Mouse (Mus musculus): ENCODE measurements around the gene Prickle1.
A peak's percentile ranks its signal among the peaks of the same experiment; 100 is the strongest.

Prickle1 gene

DNA sequence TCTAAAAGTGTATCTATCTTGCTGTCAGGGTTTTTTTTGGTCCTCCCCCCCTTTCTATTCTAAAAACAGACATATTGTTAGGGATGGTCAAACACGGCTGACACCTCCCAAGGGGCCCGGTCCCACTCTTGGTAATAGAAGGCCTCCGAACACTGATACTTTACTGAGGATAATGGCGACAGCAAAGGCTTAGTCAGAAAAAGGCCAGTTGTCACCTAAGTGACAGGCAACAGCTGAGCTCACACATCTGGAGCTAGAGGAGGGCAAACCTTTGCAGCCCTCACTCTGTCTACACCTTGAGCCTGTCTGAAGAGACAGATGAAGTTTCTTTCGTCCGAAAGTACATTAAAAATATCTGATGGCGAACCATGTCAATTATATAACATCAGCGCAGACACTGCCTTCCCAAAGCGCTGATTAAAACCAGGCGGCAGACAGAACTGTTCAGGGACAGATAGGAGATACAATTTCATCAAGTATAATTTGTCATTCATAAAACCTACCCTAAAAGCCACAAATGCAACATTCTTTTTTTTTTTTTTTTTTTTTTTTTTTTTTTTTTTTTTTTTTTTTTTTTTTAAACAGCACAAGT lies 1.3 kb downstream of the Prickle1 start:
- no peak for DNase-seq

- no peak for DNase-seq
These were observed 3.1 kb downstream of the Prickle1 start for GRCm38 (mm10) chr15:93592596-93592995.

- no peak for DNase-seq
These were observed 3.8 kb downstream of the Prickle1 start for GRCm38 (mm10) chr15:93591831-93592321.

DNA sequence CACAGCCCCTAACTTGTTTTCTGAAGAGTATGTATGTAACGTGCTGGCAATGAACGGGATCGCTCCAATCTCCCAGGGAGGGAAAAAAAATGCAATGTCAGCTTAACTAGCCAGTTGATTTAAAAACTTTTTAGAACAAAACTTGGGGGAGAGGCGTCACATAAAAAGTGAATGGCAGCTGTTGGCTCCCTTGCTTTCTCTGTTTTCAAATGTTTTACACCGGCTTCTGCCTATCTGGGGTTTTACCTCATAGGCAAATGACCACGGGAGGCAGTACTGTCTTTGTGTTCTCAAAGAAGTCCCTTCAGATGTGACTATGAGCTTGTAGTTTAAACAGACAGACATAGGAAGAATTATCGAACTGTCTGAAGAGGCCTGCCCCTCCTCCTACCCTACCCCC lies 4.3 kb downstream of the Prickle1 start:
- DNase-seq, result no peak

GRCm38 (mm10) chr15:93588401-93588800 lies 7.3 kb downstream of the Prickle1 start:
- no peak for DNase-seq

GRCm38 (mm10) chr15:93587660-93588059 lies 8.0 kb downstream of the Prickle1 start:
- DNase-seq, result no peak

DNA sequence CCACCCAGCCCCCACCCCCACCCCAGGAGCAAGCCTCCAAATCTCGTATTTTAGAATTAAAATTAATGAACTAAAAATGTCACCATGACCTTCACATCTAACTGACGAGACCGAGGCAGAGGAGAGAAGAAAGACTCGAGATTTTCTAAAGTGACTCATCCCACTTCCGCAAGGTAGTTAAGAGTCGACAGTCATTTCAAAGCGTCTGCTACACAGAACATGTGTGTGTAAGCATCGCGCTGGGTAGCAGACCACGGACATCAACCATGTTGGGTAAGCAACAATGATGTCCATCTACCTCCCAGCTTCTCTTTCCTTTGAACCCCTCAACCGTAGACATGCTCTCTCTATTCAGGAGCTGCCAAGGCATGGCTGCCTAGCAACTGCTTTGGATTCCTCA lies 12.6 kb downstream of the Prickle1 start:
- DNase-seq, result no peak

DNA sequence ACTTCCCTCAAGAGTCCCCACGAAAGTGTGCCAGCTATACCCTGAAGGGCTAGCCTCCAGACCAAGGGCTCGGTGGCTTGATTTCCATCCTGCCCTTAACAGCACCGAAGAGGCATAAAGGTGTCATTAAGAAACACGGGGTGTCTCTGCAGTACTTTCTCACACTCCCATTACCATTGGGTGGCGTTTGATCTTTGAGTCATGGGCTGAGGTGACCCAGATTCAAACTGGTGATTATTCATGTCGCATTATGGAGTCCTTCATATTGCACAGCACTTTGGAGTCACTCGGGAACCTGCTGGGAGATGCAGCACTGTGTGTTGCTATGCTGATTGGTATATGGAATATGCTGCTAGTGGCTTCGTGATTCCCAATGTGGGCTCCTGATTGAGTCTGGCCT lies 14.0 kb downstream of the Prickle1 start:
- DNase-seq, result no peak

- DNase-seq, result peak; percentile 48
These were observed 15.8 kb downstream of the Prickle1 start for GRCm38 (mm10) chr15:93579899-93580298.

GRCm38 (mm10) chr15:93579100-93579499 lies 16.6 kb downstream of the Prickle1 start:
- peak; percentile 61 for DNase-seq

DNA sequence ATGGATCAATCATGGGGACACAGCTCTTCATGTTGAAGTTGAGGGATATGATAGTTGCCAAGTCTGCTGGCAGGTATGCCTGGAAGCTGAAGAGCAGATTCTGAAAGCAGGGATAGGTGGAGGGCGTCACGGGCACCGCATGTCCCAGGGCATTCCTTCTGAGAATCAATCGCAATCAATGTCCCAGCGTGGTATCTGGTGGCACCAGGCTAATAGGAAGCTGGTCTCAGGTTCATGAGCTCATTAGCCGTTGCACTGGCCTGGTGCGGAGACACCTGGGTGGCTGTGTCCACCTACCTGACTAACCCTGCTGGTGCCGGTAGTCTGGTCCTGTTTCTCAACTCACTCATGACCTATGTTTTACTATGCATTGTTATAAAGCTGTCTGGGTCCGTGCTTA lies 19.3 kb downstream of the Prickle1 start:
- DNase-seq, result no peak

- peak; percentile 95 for DNase-seq
These were observed 19.8 kb downstream of the Prickle1 start for GRCm38 (mm10) chr15:93575884-93576283.

DNA sequence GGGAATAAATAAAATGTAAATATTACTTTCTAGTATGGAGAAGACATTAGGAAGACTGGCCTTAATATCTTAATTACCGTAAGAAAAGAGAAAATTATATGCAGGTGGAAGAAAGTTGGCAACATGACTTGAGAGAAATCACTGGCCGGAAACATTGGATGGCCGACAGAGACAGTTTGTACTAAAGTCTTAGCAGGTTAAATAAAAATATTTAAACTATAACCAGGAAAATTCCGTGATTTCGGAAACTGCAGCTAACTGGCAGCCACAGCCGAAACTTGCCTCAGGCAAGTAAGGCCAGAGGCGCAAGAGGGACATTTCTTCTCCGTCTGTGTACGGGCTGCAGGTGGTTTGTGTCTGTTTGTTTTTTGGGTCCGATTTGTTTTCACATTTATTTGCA lies 22.8 kb downstream of the Prickle1 start:
- peak; percentile 60 for DNase-seq

DNA sequence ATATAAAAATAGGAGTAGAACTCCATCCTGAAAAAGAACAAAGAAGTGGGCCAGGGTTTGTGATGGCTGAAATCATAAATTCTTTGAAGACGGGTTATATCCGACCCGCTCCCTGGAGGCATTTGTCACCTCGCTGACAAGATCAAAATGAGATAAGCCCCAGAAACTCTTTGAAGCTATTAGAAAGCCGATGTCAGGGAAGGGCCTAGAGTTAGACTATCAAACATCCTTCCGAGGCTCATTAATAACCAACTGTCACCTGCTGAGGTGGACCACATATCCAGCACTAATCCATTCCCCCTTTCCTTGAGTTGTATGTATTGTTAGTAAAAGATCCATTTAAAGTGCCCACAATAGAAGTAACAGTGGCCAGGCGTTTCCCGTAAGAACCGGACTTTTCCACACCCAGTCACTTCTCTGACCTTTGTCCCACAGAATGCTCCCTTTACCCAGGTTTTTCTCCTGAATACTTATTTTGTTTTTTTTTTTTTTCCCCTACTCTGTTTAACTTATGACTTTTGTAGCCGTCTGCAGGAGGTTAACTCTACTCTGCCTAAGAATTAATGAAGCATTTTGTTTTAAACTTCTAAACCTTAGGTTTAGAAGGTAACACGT lies 24.7 kb downstream of the Prickle1 start:
- peak; percentile 59 for DNase-seq

DNA sequence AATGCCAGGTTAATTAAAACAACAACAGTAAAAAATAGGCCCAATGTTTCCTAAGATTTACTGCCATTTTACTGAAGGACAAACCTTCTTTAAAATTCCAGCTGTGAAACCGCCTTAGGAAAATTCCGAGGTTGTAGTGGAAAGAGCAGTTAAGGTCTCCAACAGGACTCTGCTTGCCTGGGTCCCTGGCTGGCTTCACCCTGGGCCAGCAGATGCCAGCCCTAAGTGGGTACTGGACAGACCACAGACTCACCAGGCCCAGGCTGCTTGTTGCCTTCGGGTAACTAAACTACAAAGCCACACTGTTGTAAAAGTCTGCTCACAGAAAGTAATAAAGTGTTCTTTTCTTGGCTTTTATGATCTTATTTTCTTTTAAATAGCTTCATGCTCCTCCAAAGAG lies 26.8 kb downstream of the Prickle1 start:
- no peak for DNase-seq

DNA sequence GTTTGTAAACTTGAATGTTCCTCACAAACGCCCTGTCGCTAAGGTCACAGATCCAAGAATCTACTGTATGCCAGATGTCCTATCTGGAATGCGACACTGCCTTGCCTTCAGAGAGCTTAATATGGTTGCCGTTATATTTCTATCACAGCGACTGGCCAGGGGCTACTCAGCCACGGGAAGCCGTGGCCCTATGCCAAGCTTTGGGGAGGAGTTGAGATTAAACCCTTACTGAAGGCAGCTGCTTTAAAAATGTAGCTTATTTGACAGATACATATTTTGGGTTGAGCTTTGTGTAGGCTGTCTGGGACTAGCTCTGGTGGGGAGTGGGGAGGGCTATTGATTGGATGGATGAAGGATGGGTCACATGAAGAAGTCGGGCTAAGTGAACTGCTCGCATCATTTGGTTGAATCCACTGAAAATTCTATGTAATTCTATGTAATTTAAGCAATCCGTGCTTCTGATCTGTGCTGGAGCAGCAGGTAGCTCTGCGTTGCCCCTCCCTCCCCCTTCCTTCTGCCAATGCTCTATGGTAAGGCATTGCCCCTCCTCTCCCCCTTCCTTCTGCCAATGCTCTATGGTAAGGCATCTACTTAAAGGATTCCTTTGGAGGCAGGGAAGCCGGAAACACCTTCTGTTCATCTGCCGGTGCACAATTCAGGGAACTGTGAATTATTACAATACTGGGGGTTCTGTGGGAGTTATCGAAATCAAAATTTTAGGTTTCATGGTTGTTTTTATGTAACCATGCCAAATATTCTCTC lies 28.0 kb downstream of the Prickle1 start:
- DNase-seq, result no peak

DNA sequence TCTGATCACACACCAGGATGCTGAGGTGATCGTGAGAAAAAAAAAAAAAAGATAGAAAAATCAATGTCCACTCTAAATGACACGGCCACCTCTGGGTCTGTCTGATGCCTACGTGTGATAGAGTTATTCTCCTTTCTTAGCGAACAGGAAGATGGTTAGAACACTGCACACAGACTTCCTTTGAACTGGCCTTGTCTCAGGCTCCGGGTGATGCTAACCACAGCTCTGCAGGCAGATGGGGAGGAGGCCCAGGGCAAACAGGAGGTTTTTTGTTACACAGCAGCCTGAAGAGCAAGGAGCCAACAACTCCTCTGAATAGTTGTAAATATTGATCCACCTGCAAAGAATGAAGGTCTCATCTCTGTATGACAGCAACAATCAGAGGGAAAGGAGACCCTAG lies 32.2 kb downstream of the Prickle1 start:
- DNase-seq, result no peak

- DNase-seq, result no peak
These were observed 34.2 kb downstream of the Prickle1 start for GRCm38 (mm10) chr15:93561540-93561939.

- DNase-seq, result no peak
These were observed 37.3 kb downstream of the Prickle1 start for GRCm38 (mm10) chr15:93558421-93558820.

DNA sequence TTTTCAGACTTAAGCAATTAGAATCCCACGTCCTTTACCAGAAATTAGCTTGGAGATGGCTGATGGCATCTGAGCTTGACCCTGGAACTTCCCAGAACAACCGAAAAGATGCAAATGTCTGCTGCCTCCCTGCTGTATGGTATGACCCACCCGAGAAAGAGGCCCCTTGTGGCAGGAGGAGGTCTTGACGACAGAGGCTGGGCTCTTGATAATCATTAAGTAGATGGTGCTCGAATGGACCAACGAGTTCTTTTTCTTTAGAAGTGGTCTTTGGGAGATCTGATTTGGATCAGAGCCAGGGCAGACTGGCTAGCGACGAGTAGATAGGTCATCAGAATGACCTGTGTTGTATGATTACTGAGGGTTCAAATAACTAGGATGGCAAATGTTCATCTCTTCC lies 40.0 kb downstream of the Prickle1 start:
- DNase-seq, result no peak

DNA sequence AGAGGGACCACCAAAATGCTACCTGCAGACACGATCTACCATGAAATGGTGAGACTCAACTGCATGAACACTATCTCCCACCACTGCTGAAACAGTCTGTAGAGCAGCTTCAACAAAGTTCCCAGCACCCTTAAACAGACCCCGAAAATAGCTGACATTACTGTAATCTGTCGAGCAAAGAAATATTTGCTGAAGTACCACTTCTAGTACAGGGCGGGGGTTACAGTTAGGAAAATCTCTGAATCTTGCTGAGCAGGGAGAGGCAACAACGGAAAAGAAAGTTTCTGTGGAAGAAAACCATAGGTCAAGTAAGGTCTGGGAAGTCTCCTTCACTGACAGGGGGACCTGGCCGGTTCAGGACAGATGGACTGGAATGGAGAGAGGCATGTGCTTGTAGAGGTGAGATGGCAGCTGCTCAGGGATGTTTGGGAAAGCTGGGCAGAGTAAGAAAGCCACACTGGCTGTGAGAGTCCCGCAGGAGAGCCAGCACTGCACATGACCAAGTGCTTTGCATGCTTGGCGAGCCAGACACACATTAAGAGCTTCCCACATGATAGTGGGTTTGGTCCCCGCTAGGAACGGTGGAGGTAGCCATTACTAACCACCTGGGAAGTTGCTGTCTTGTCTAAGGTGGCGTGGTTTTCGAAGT lies 41.4 kb downstream of the Prickle1 start:
- no peak for DNase-seq

- peak; percentile 85 for DNase-seq
These were observed 43.5 kb downstream of the Prickle1 start for GRCm38 (mm10) chr15:93552169-93552568.

- no peak for DNase-seq
These were observed 47.4 kb downstream of the Prickle1 start for GRCm38 (mm10) chr15:93548297-93548696.

GRCm38 (mm10) chr15:93539415-93539814 lies 56.3 kb downstream of the Prickle1 start:
- DNase-seq, result no peak
